Mouse (Mus musculus): Measurements from ENCODE around the gene Anks1b. TPM values are rescaled to one million over a fixed set of nuclear protein-coding genes. Genes with fewer than 3 reads are reported as not detected.

The Anks1b gene
- polyA plus RNA-seq, 1 experiment from 2014 or later: 0.01 TPM

- no peak for TF ChIP-seq CTCF (IDR thresholded peaks at IDR 0.05)
- CTCF ChIA-PET: no interaction called here
- peaks cover 3% of the 10 kb centered on the region for H3K27me3 ChIP-seq
- no peak for ATAC-seq
- POLR2A ChIA-PET: no interaction called here
- DNase-seq (ENCODE audit: low read depth, low spot score): no peak
- in situ Hi-C loops (cut with MboI; ENCODE audit: low pct_unique_long_range_greater_than_20kb): no loop called here
Observed at GRCm38 (mm10) chr10:90813326-90813725, 940.0 kb downstream of the Anks1b start.

- ATAC-seq (no peak), DNase-seq (ENCODE audit: low read depth, low spot score) (no peak)
- POLR2A ChIA-PET: no interaction called here
- no peak for TF ChIP-seq CTCF (IDR thresholded peaks at IDR 0.05)
- in situ Hi-C loops (cut with MboI; ENCODE audit: low pct_unique_long_range_greater_than_20kb): no loop called here
- CTCF ChIA-PET: no interaction called here
- peaks cover 3% of the 10 kb centered on the region for H3K27me3 ChIP-seq
Observed at GRCm38 (mm10) chr10:90814412-90814811, 941.1 kb downstream of the Anks1b start.

GRCm38 (mm10) chr10:90818246-90818937 is 945.1 kb downstream of the Anks1b start:
- peaks cover 5% of the 10 kb centered on the region for H3K27me3 ChIP-seq
- no peak for DNase-seq (ENCODE audit: low read depth, low spot score)
- no peak for TF ChIP-seq CTCF (IDR thresholded peaks at IDR 0.05)
- in situ Hi-C loops (cut with MboI; ENCODE audit: low pct_unique_long_range_greater_than_20kb): no loop called here
- no peak for ATAC-seq
- ChIA-PET CTCF (no interaction called here), POLR2A (no interaction called here)

- in situ Hi-C loops (cut with MboI; ENCODE audit: low pct_unique_long_range_greater_than_20kb): no loop called here
- H3K27me3 ChIP-seq: peaks cover 31% of the 10 kb centered on the region
- no peak for TF ChIP-seq CTCF (IDR thresholded peaks at IDR 0.05)
- ChIA-PET CTCF (interaction anchor here (1.1 kb wide), 1 partner anchor 210 kb away, joined by 3 read pairs; no protein-coding TSS in a partner anchor), POLR2A (no interaction called here)
- no peak for ATAC-seq
- DNase-seq (ENCODE audit: low read depth, low spot score): no peak
Observed at GRCm38 (mm10) chr10:90823438-90823837, 950.1 kb downstream of the Anks1b start.

- no peak for ATAC-seq
- in situ Hi-C loops (cut with MboI; ENCODE audit: low pct_unique_long_range_greater_than_20kb): no loop called here
- DNase-seq (ENCODE audit: low read depth, low spot score): no peak
- H3K27me3 ChIP-seq: peaks cover 32% of the 10 kb centered on the region
- TF ChIP-seq CTCF (IDR thresholded peaks at IDR 0.05): no peak
- CTCF ChIA-PET: no interaction called here
- POLR2A ChIA-PET: no interaction called here
Observed at GRCm38 (mm10) chr10:90824692-90825091, 951.4 kb downstream of the Anks1b start.

- H3K27me3 ChIP-seq: peaks cover 51% of the 10 kb centered on the region
- TF ChIP-seq CTCF (IDR thresholded peaks at IDR 0.05): no peak
- DNase-seq (ENCODE audit: low read depth, low spot score) (peak; percentile 12), ATAC-seq (no peak)
- ChIA-PET CTCF (no interaction called here), POLR2A (no interaction called here)
- in situ Hi-C loops (cut with MboI; ENCODE audit: low pct_unique_long_range_greater_than_20kb): no loop called here
Observed at GRCm38 (mm10) chr10:90826939-90827338, 953.6 kb downstream of the Anks1b start.

- ChIA-PET POLR2A (interaction anchor here (0.6 kb wide), 1 partner anchor 70 kb away, joined by 3 read pairs; no protein-coding TSS in a partner anchor), CTCF (no interaction called here)
- in situ Hi-C loops (cut with MboI; ENCODE audit: low pct_unique_long_range_greater_than_20kb): no loop called here
- H3K27me3 ChIP-seq: peaks cover 59% of the 10 kb centered on the region
- ATAC-seq (no peak), DNase-seq (ENCODE audit: low read depth, low spot score) (no peak)
- TF ChIP-seq CTCF (IDR thresholded peaks at IDR 0.05): no peak
Observed at GRCm38 (mm10) chr10:90828581-90829393, 955.5 kb downstream of the Anks1b start.

- CTCF ChIA-PET: no interaction called here
- ATAC-seq: no peak
- TF ChIP-seq CTCF (IDR thresholded peaks at IDR 0.05): no peak
- peaks cover 56% of the 10 kb centered on the region for H3K27me3 ChIP-seq
- in situ Hi-C loops (cut with MboI; ENCODE audit: low pct_unique_long_range_greater_than_20kb): no loop called here
- POLR2A ChIA-PET: interaction anchor here (0.6 kb wide), 1 partner anchor 1676 kb away, joined by 3 read pairs; no protein-coding TSS in a partner anchor
- no peak for DNase-seq (ENCODE audit: low read depth, low spot score)
Observed at GRCm38 (mm10) chr10:90829394-90830267, 956.3 kb downstream of the Anks1b start.

GRCm38 (mm10) chr10:90830268-90830585 is 956.9 kb downstream of the Anks1b start:
- in situ Hi-C loops (cut with MboI; ENCODE audit: low pct_unique_long_range_greater_than_20kb): no loop called here
- no peak for ATAC-seq
- TF ChIP-seq CTCF (IDR thresholded peaks at IDR 0.05): no peak
- CTCF ChIA-PET: no interaction called here
- POLR2A ChIA-PET: interaction anchor here (0.6 kb wide), 1 partner anchor 1675 kb away, joined by 3 read pairs; no protein-coding TSS in a partner anchor
- DNase-seq (ENCODE audit: low read depth, low spot score): no peak
- H3K27me3 ChIP-seq: peaks cover 56% of the 10 kb centered on the region

GRCm38 (mm10) chr10:90830591-90831287 is 957.4 kb downstream of the Anks1b start:
- ATAC-seq (no peak), DNase-seq (ENCODE audit: low read depth, low spot score) (no peak)
- in situ Hi-C loops (cut with MboI; ENCODE audit: low pct_unique_long_range_greater_than_20kb): no loop called here
- ChIA-PET CTCF (no interaction called here), POLR2A (no interaction called here)
- peaks cover 52% of the 10 kb centered on the region for H3K27me3 ChIP-seq
- TF ChIP-seq CTCF (IDR thresholded peaks at IDR 0.05): no peak
